Mouse (Mus musculus) embryonic facial prominence, embryonic 13.5 days (tissue): ENCODE data around the gene Cenpt. TPM values are rescaled to one million over a fixed set of nuclear protein-coding genes. Genes with fewer than 3 reads are reported as not detected.

Experiments used
- ATAC-seq: fragments of 200-750 bp; cut with Nextera tagmentation; 2 replicates; pipeline ENCODE4 v1.8.0; 2017; ENCODE audit warnings: low read depth; ENCODE audit not compliant: insufficient number of reproducible peaks, insufficient read depth, low FRiP score, low TSS enrichment
- H3K27ac ChIP-seq: fragments of 300-500 bp; sonication (generic); 2 replicates; pipeline ENCODE4 v1.5.1; 2015; ENCODE audit warnings: moderate library complexity, mild to moderate bottlenecking, inconsistent platforms
- H3K27me3 ChIP-seq: fragments of 300-500 bp; sonication (generic); 2 replicates; pipeline ENCODE4 v1.6.1; 2015; ENCODE audit warnings: mild to moderate bottlenecking, inconsistent platforms
- H3K36me3 ChIP-seq: fragments of 300-500 bp; sonication (generic); 2 replicates; pipeline ENCODE4 v1.6.1; 2015; ENCODE audit warnings: mild to moderate bottlenecking, inconsistent platforms
- H3K4me1 ChIP-seq: fragments of 300-500 bp; sonication (generic); 2 replicates; pipeline ENCODE4 v1.6.1; 2015; ENCODE audit warnings: inconsistent platforms
- H3K4me2 ChIP-seq: fragments of 300-500 bp; sonication (generic); 2 replicates; pipeline ENCODE4 v1.6.1; 2015; ENCODE audit warnings: moderate library complexity, mild to moderate bottlenecking, inconsistent platforms
- H3K4me3 ChIP-seq: fragments of 300-500 bp; sonication (generic); 2 replicates; pipeline ENCODE4 v1.5.1; 2015; ENCODE audit warnings: mild to moderate bottlenecking, inconsistent platforms
- H3K9ac ChIP-seq: fragments of 300-500 bp; sonication (generic); 2 replicates; pipeline ENCODE4 v1.6.1; 2015; ENCODE audit warnings: mild to moderate bottlenecking, inconsistent platforms
- H3K9me3 ChIP-seq: fragments of 300-500 bp; sonication (generic); 2 replicates; pipeline ENCODE4 v1.6.1; 2016; ENCODE audit warnings: inconsistent platforms
- WGBS: fragments of 180-500 bp; shearing (Covaris S2); methylation state at CpG from one replicate; pipeline ENCODE4 v1.1.7; 2015; ENCODE audit warnings: mixed read lengths; 5-methylcytosine and 5-hydroxymethylcytosine counted together
- polyA plus RNA-seq: library from polyadenylated mRNA; unstranded; fragments of >200 nt; fragmentation: Nextera tagmentation; extraction: Ambion mirVana; gene quantifications from 2 replicates; pipeline ENCODE4 v1.2.1, GENCODE M21; 2015

The Cenpt gene
- polyA plus RNA-seq, 1 experiment from 2014 or later = 58.7 TPM

DNA sequence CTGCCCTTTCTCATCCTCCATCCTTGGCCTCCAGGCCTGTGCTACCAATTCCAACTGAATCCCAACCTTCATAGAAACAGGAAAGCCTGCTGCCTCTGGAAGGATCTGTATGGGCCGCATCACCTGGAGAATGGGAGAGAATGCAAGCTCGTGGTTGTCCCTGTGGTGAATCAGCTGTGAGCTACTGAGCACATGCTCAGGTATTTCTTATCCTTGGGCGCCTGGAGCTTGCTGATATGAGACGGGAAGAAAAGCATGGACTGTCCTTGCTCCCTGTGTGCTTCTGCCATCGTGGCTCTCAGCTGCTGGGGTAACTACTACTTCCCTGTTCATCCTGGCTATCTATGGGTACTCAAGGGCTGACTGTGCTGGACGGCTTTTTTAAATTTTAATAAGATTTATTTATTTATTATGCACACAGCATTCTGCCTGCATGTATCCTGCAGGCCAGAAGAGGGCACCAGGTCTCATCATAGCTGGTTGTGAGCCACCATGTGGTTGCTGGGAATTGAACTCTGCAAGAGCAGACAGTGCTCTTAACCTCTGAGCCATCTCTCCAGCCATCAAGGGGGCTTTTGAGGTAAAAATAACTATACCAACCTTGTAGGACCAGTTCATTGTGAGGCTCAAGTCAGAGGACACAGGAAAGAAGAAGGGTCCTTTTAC is 13.4 kb upstream of the Cenpt start:
- H3K9me3 ChIP-seq = no peaks in the 10 kb centered on the region
- peaks cover 20% of the 10 kb centered on the region for H3K4me1 ChIP-seq
- no peak overlapping the region for H3K4me3 ChIP-seq
- H3K27ac ChIP-seq = no peak overlapping the region
- WGBS = 85% methylated on average over 6 of the region's 6 CpGs
- peaks cover 59% of the 10 kb centered on the region for H3K36me3 ChIP-seq
- no peak overlapping the region for H3K4me2 ChIP-seq
- H3K27me3 ChIP-seq = no peaks in the 10 kb centered on the region
- no peak overlapping the region for H3K9ac ChIP-seq
- no peak for ATAC-seq

DNA sequence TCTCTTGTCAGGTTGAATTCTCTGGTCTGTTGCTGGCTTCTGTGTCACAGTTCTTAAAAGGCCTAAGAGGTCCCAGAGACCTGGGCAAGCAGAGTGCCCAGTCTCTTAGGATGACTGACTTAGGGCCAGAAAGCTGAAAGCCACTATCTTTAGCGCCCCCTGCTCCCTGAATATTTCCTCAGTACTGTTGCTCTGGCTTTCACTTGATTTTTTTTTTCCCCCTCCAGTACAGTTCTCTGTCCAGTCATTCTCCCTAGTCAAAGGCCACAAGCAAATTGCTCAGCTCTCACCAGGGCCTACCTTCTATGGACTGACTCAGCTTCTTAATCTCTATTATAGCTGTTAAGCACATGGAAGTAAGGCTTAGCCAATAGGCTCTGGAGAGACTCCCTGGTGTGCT is 8.9 kb upstream of the Cenpt start:
- no peak overlapping the region for H3K27ac ChIP-seq
- H3K36me3 ChIP-seq = peaks cover 26% of the 10 kb centered on the region
- no peaks in the 10 kb centered on the region for H3K9me3 ChIP-seq
- H3K27me3 ChIP-seq = no peaks in the 10 kb centered on the region
- no peak for ATAC-seq
- WGBS = 13% methylated on average over 1 of the region's 1 CpGs
- H3K4me1 ChIP-seq = peaks cover 54% of the 10 kb centered on the region
- peak overlapping the region; percentile 95 for H3K9ac ChIP-seq
- H3K4me3 ChIP-seq = peak overlapping the region; percentile 98
- peak overlapping the region; percentile 87 for H3K4me2 ChIP-seq

DNA sequence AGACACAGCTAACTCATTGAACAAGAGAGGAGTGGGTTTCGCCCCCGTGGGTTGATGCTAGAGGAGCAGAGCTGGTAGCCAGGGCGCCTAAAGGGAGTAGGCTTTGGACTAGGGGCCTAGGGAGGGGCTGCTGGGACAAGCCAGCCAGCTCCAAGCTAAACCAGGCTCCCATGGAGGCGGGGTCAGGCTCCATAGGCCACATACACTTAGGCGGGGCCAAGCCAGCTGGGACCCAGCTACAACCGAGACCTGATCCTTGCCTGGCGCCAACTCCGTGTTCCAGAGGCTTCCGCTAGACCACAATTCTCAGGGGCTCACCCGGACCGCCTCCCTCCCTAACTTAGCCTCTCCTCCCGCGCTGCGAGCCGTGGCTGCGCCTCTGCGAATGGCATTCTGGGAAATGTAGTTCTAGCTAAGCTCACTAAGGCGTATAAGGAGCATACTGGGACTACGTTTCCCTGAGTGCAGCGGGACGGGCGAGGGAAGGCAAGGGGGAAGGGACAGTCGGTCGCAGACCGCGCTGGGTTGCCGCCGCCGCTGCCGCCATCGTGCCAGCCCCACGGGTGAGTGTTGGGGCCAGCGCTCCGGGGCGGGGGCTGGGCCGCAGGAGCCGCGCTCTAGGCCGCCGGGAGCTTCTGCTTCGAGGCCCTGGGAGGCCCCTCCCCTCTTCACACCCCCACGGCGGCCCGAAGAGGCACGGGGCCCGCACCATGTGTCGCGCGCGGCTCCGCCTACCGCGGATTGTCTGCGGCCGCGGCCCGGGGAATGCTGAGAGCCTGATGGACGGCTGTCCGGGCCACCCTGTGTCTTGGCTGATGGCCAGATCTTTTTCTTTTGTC is 7.3 kb upstream of the Cenpt start, which contains the start of gene Nutf2:
Nutf2 (plus strand) TSS at position 438 of the 839 bp plus-strand sequence.
- peaks cover 65% of the 10 kb centered on the region for H3K4me1 ChIP-seq
- peaks cover 12% of the 10 kb centered on the region for H3K36me3 ChIP-seq

GRCm38 (mm10) chr8:105859314-105859713 is 6.2 kb upstream of the Cenpt start:
- Histone ChIP-seq H3K27me3 (no peaks in the 10 kb centered on the region), H3K36me3 (peaks cover 7% of the 10 kb centered on the region; the same call in 1 of the 2 replicates), H3K27ac (peak overlapping the region; percentile 94), H3K4me1 (peaks cover 64% of the 10 kb centered on the region), H3K9me3 (no peaks in the 10 kb centered on the region), H3K4me2 (peak overlapping the region; percentile 87), H3K9ac (0 out of 2 replicates have a peak overlapping the region, but pooled peaks have one; percentile 66), H3K4me3 (no peak overlapping the region)
- no peak for ATAC-seq
- WGBS = 78% methylated on average over 5 of the region's 5 CpGs

More for the DNA sequence above, 7.3 kb upstream of the Cenpt start, which contains the start of gene Nutf2:
- H3K27me3 ChIP-seq = no peaks in the 10 kb centered on the region
- under 1% methylated on average over 59 of the region's 59 CpGs for WGBS
- H3K9me3 ChIP-seq = no peaks in the 10 kb centered on the region
- peak; percentile 98 for ATAC-seq
- H3K4me2 ChIP-seq = peak within 1 kb of the TSS; percentile 87
- H3K4me3 ChIP-seq = peak within 1 kb of the TSS; percentile 98
- H3K9ac ChIP-seq = peak within 1 kb of the TSS; percentile 95
- H3K27ac ChIP-seq = peak within 1 kb of the TSS; percentile 94

- Histone ChIP-seq H3K4me2 (peak overlapping the region; percentile 99), H3K4me3 (no peak overlapping the region), H3K36me3 (peaks cover 7% of the 10 kb centered on the region; the same call in 1 of the 2 replicates), H3K4me1 (peaks cover 60% of the 10 kb centered on the region), H3K27ac (no peak overlapping the region; the same call in 1 of the 2 replicates), H3K9me3 (no peaks in the 10 kb centered on the region), H3K9ac (no peak overlapping the region), H3K27me3 (no peaks in the 10 kb centered on the region)
- 85% methylated on average over 5 of the region's 5 CpGs for WGBS
- no peak for ATAC-seq
These were observed 5.4 kb upstream of the Cenpt start for GRCm38 (mm10) chr8:105858495-105858894.

DNA sequence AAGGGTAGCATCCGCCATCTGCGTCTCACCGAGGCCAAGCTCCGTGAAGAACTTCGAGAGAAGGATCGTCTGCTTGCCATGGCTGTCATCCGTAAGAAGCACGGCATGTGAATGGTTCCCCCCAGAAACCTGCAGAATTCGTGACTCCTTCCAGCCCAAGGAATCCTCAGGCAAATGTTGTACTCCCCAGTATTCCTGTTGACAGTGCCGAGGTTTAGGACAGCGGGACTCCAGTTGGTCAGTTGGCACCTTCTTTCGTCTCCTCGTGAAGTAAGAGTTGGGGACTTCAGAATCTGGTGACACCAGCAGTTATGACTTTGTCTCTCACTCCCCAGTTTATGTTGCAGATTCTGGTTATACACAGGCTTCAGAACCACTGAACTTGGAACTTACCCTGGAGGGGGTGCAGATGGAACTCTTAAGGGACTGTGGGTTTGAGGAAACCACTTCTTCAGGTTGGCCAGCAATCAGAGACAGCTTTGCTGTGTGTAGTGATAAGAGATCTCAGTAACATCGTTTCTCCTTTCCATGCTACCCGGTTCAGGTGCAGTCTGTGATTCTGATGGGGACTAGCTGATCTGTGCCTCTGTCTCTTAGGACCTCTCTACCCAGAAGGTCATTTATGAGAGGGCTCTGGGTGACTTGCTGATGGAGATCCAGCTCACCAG is 3.2 kb upstream of the Cenpt start:
- no peak for ATAC-seq
- H3K36me3 ChIP-seq = peaks cover 7% of the 10 kb centered on the region; the same call in 1 of the 2 replicates
- peaks cover 47% of the 10 kb centered on the region for H3K4me1 ChIP-seq
- peak overlapping the region; percentile 99 for H3K4me2 ChIP-seq
- H3K9ac ChIP-seq = peak overlapping the region; percentile 88
- WGBS = 19% methylated on average over 15 of the region's 15 CpGs
- no peaks in the 10 kb centered on the region for H3K9me3 ChIP-seq
- peak overlapping the region; percentile 83 for H3K27ac ChIP-seq
- H3K27me3 ChIP-seq = no peaks in the 10 kb centered on the region
- peak overlapping the region; percentile 84 for H3K4me3 ChIP-seq

GRCm38 (mm10) chr8:105855248-105856167 is 2.4 kb upstream of the Cenpt start:
- Histone ChIP-seq H3K27me3 (no peaks in the 10 kb centered on the region), H3K4me1 (peaks cover 50% of the 10 kb centered on the region)
- ATAC-seq = peak; percentile 28

DNA sequence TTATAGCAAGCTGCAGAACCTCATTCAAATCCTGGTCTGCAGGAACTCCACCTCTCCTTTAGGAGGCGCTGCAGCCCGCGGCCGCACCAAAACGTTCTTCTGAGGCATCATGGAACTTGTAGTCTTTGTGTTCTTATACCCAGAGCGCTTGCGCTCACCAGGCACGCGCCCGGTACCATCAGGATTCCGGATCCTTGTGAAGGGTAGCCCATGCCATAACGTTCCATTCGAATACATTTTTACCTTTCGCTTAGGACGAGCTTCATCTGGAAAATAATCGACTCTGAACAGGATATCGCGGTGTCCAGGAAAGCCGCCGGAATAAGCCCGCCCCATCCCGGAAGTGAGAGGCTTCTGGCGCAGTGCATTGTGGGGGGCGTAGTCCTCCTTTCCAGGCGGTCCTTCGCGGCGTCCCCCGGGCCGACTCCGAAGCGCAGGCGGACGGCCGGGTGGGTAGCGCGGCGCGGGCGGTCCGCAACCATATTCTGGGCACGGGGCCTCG is 1.7 kb upstream of the Cenpt start, which contains the start of gene Thap11:
Thap11 (plus strand) TSS at position 418 of the 502 bp plus-strand sequence.
- H3K27ac ChIP-seq = peak within 1 kb of the TSS; percentile 83

More at GRCm38 (mm10) chr8:105855248-105856167, 2.4 kb upstream of the Cenpt start:
- H3K9ac ChIP-seq = peak overlapping the region; percentile 88
- peaks cover 7% of the 10 kb centered on the region; the same call in 1 of the 2 replicates for H3K36me3 ChIP-seq
- H3K4me3 ChIP-seq = peak overlapping the region; percentile 84
- peak overlapping the region; percentile 83 for H3K27ac ChIP-seq
- H3K4me2 ChIP-seq = peak overlapping the region; percentile 99
- under 1% methylated on average over 71 of the region's 71 CpGs for WGBS
- H3K9me3 ChIP-seq = no peaks in the 10 kb centered on the region

DNA sequence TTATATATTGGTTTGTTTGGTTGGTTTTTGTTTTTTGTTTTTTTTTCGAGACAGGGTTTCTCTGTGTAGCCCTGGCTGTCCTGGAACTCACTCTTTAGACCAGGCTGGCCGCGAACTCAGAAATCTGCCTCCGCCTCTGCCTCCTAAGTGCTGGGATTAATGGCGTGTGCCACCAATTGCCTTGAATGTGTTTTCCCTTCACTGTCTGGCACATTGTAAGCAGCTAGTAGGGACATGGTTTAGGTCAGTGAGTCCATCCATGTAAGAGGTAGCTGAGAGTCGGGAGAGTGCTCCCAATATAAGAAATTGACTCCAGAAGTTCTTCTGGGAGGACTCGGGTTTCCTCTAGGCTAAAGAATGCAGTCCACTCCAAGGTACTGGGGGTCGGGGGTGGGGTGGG is 1.2 kb upstream of the Cenpt start:
- Histone ChIP-seq H3K9ac (peak overlapping the region; percentile 88), H3K9me3 (no peaks in the 10 kb centered on the region), H3K4me3 (peak overlapping the region; percentile 84), H3K4me1 (peaks cover 45% of the 10 kb centered on the region), H3K36me3 (peaks cover 12% of the 10 kb centered on the region), H3K4me2 (peak overlapping the region; percentile 99), H3K27ac (peak overlapping the region; percentile 83; the same call in 1 of the 2 replicates), H3K27me3 (no peaks in the 10 kb centered on the region)
- ATAC-seq = no peak
- 24% methylated on average over 8 of the region's 8 CpGs for WGBS

More for the DNA sequence above, 1.7 kb upstream of the Cenpt start, which contains the start of gene Thap11:
- peak within 1 kb of the TSS; percentile 99 for H3K4me2 ChIP-seq
- peak within 1 kb of the TSS; percentile 88 for H3K9ac ChIP-seq
- WGBS = under 1% methylated on average over 43 of the region's 43 CpGs
- peak within 1 kb of the TSS; percentile 84 for H3K4me3 ChIP-seq
- peaks cover 50% of the 10 kb centered on the region for H3K4me1 ChIP-seq
- no peaks in the 10 kb centered on the region for H3K9me3 ChIP-seq
- H3K27me3 ChIP-seq = no peaks in the 10 kb centered on the region
- H3K36me3 ChIP-seq = peaks cover 8% of the 10 kb centered on the region
- ATAC-seq = peak; percentile 89

DNA sequence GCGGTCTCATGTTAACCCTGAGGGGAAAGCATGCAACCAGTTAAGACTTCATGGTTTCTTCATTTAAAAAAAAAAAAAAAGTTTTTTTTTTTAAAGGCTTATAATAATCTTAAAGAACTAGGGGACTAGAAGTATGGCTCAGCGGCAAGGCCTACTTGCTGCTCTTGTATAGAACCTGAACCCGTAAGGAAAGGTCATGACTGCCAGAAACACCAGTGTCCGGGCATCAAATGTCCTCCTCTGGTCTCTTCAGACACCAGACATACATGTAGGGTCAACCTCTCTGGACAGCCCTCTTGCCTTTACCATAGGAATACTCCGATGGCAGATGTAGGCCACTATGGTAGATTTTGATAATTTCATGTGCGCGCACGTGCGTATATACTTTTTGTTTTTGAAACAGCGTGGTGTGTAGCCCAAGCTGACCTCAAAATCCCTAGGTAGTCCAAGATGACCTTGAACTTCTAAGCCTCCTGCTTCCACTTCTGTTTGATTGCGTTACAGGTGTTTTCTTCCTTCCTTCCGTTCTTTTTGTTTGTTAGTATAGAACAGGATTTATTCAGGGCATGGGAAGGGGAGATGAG is 840 bp downstream of the Cenpt start:
- 78% methylated on average over 12 of the region's 12 CpGs for WGBS
- H3K4me2 ChIP-seq = peak overlapping the region; percentile 72; the same call in 1 of the 2 replicates
- H3K27me3 ChIP-seq = no peaks in the 10 kb centered on the region
- H3K9ac ChIP-seq = no peak overlapping the region
- H3K4me1 ChIP-seq = peaks cover 25% of the 10 kb centered on the region
- peak overlapping the region; percentile 89 for H3K27ac ChIP-seq
- no peaks in the 10 kb centered on the region for H3K9me3 ChIP-seq
- H3K4me3 ChIP-seq = peak overlapping the region; percentile 70
- H3K36me3 ChIP-seq = peaks cover 26% of the 10 kb centered on the region
- ATAC-seq = no peak
